Mouse (Mus musculus): ENCODE results near the gene Rab3gap2.
"Not testable (repeated sequence)": the region's sequence is repeated elsewhere in the genome, so short reads cannot be mapped to it uniquely, and the experiment has no call there.

Rab3gap2 gene

DNA sequence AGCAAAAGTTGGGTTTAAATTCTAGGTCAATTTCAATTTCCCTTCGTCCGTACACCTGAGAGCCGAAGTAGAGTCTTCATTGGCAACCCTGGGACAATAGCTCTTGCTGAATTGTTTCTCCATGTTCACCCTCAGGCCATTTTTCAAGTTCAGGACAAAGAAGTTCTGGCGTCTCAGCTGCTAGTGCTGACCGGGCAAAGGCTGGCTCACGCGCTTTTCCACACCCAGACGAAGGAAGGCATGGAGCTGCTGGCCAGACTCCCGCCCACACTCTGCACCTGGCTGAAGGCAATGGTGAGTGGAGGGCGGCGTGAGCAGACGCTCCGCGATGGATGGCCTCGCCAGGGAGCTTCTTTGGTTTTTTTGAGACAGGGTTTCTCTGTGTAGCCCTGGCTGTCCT lies 79.3 kb downstream of the Rab3gap2 start:
- DNase-seq, result no peak

DNA sequence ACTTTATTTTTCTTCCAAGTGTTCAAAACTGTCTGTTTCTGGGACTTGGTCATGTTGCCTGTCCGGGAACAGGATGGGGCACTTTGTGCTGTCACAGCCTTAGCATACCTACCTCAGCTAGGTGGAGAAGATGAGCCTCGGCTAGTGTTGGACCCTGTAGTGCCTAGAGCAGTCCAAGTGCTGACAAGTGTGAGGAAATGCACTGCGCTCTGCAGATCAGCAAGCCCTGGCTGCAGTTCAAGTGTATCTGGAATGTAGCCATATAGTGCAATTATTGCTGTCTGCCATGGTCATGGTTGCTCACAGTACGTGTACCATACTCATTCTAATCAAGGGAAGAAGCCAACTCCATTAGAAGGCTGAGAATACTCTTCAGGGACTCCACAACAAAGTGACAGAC lies 80.8 kb downstream of the Rab3gap2 start:
- DNase-seq, result peak; percentile 32

DNA sequence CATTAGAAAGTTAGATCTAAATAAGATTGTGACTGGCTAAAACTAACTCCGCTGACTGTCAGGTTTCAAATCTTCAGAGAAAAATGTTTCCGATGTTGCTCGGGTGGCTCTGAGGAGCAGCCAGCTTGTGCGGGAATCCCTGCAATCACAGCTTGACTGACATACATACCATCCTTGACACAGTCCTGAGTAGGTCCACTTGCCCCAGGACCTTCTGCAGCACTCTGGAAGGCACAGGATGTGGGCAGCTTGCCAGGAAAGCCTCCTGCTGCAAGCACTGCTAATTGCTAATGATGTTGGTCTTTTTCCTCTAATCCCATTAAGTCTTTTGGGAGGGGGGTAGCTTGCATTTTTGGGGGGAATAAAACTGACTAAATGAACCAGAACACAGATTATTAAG lies 81.3 kb downstream of the Rab3gap2 start:
- peak; percentile 28 for DNase-seq

- no peak for DNase-seq
Measured at GRCm38 (mm10) chr1:185287066-185287465, 83.1 kb downstream of the Rab3gap2 start.

DNA sequence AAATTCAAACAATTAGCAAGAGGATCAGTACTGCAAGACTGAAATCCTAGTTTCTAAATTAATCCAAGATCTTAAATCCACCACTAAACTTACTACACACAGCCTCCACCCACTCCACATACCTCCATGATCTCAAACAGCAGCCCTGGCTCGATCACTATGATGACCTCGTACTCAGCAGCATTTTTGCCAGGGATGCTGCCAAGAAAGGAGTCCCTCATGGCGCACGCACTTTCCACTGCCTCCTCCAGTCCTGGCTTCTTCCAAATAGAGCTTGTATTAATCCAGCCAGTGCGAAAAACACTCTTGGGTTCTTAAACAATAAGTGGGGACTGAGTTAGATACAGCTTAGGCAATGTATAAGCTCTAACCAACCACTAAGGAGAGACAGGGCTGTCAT lies 85.3 kb downstream of the Rab3gap2 start:
- DNase-seq, result no peak

DNA sequence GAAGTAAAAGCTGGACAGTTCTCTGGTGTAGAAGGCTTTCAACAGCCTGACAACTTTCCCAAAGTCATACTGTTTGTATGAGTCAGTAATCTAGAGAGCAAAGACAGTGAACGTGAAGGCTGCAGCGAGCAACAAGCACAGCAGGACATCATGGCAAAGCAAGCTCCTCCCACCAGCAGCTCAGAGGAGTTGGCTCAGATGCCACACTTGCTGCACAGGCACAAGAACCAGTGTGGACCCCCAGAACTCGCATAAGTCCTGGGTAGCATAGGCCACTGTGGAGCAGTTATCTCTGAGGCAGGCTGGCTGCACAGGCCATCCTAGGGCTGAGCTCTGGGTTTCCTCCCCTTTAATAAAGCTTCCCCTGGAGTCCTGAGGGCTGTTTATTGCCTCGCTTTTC lies 87.4 kb downstream of the Rab3gap2 start:
- no peak for DNase-seq

DNA sequence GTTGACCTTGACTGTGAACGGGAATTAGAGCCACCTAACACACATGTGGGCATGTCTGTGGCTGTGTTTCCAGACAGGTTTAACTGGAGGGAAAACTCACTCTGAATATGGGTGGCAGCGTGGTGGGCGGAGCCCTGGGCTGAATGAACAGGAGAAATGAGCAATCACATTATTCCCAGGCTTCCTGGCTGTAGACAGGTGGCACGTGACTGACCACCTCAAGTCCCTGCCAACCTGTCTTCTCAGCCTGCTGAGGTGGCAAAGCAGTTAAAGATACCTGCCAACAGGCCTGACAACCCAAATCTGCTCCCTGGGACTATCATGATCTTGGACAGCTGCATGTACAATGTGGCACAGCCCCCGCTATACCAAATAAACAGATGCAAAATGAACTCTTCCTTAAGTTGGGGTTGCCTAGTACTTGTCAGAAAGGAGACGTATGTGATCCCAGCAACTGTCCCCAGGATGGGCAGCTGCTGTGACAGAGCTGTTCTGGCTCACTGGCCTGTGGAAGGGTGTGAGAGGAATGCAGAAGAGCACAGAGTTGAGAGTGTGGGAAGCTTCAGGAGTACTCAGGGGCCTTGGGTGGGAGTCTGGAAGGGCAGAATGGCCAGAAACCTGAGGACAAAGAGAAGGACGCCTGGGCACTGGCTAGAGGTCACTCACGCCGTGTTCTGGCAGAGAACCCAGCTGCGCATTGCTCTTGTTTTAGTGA lies 88.9 kb downstream of the Rab3gap2 start:
- no peak for DNase-seq

DNA sequence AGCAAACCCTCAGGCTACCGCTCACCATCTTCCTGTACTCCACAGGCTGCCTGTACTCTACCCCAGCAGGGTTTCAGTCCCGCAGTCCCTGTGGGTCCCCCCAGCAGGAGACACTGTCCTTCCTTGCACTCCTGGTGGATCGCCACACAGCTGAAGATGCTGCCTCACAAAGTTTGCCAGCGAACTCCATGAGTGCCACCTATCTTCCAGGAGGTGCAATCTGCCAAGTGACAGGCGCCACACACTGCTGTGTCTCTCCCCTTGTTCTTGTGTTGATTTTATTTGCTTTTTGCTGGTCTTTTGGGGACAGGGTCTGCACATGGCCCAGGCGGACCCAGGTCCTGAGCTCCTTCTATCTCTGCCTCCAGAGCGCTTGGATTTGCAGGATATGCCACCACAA lies 92.9 kb downstream of the Rab3gap2 start:
- DNase-seq, result no peak

GRCm38 (mm10) chr1:185298496-185298895 lies 94.6 kb downstream of the Rab3gap2 start:
- DNase-seq, result no peak

DNA sequence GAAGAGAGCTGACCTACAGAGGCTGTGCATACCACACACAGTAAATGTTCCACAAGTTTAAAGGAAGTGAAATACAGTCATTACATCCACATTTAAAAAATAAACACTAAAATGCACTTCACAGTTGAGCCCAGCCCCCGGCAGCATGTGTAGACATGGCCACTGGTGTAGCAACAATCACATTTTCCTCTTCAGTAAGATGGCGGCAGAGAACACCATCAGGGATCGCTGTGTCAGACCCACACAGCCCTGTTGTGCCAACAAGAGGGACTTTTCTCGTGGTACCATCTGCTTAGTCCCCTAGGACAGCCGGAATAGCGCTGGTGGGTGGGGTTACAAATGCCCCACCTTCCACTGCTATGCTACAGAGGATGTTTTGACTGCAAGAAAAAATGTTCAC lies 98.9 kb downstream of the Rab3gap2 start:
- DNase-seq, result no peak

DNA sequence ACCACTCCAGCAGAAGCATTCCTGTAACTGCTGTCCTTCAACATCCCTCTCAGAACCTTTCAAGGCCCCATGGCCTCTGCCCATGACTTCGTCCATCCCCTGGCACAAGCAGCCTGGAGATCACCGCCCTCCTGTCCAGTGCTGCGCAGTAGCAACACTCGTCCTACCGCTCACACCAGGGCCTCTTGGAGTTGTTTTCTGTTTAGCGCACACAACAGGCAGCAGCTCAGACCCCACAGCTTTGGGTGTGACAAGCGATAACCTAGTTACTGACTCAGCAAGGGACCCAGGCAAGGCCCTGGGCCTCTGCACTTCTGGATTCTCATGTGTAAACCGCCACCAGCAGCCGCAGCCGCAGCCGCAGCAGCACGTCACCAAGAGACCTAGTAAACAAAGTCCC lies 102.9 kb downstream of the Rab3gap2 start:
- no peak for DNase-seq

GRCm38 (mm10) chr1:185307645-185308044 lies 103.7 kb downstream of the Rab3gap2 start:
- no peak for DNase-seq

- no peak for DNase-seq
Measured at GRCm38 (mm10) chr1:185308334-185308733, 104.4 kb downstream of the Rab3gap2 start.

DNA sequence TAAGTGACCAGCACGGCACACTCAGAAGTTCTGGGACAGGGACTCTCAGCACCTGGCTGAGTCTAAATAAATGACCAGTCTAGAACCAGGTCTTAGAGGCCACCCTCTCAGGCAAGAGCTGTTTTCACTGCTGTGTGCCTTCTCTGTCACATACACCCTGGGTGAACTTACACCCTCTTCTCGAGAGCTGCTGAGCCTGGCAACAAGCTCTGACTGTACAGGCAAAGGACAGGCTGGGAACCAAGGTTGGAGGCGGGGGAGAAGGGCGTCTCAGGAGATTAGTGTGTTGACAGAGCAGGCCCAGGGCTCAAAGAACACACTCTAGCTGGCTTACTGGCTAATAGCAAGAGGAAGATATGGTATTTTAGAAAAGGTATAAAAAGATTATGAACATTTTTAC lies 105.0 kb downstream of the Rab3gap2 start:
- DNase-seq, result no peak

- DNase-seq, result no peak
Measured at GRCm38 (mm10) chr1:185311949-185312348, 108.0 kb downstream of the Rab3gap2 start.

GRCm38 (mm10) chr1:185314546-185314945 lies 110.6 kb downstream of the Rab3gap2 start:
- DNase-seq, result no peak

DNA sequence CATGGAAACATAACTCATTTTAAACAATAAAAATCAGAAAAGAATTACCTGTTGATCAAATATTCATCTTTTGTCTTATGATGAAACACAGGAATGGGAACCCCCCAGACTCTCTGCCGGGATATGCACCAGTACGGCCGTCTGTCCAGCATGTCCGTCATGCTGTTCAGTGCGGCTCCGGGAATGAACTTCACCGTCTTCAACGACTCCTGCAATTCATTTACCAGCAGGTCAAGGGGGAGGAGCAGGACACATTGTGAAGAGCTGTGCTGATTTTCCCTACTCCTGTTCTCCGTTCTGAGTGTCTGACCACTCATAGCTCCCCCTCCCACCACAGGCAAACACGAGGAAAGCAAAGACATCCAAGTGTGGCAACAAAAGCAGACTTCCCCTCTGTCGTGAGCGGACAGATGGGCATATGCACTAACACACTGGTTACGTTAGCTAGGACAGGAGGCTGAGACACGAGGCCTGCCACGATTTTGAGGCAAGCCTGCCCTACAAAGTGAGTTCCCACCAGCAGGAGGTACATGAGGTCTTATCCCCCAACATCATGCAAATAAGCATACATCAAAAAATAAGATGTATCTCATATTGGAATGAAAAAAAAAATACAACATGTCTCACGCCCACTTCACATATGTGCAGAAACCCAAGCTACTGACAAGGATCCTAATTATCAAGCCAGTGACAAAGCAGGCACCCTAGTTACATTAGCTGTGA lies 112.1 kb downstream of the Rab3gap2 start:
- peak; percentile 81 for DNase-seq

DNA sequence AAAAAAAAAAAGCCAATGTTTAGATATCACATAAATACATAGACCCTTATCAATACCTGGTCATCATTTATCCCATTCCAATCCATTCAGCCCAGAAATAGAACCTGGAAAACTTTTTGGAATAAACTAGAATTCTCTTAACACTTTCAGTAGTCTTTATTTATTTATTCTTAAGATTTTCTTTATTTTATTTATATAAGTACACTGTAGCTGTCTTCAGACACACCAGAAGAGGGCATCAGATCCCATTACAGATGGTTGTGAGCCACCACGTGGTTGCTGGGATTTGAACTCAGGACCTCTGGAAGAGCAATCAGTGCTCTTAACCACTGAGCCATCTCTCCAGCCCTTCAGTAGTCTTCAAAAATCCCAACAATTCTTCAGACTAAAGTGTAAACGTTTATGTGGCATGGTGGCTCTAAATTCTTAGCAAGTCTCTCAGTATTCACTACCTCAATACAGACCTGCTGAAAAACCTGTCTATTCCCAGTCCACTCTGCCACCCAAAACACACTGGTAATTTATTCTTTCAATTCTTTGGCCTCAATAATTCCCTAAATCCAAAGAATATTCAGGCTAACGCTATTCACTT lies 123.9 kb downstream of the Rab3gap2 start:
- DNase-seq, result not testable (repeated sequence)

DNA sequence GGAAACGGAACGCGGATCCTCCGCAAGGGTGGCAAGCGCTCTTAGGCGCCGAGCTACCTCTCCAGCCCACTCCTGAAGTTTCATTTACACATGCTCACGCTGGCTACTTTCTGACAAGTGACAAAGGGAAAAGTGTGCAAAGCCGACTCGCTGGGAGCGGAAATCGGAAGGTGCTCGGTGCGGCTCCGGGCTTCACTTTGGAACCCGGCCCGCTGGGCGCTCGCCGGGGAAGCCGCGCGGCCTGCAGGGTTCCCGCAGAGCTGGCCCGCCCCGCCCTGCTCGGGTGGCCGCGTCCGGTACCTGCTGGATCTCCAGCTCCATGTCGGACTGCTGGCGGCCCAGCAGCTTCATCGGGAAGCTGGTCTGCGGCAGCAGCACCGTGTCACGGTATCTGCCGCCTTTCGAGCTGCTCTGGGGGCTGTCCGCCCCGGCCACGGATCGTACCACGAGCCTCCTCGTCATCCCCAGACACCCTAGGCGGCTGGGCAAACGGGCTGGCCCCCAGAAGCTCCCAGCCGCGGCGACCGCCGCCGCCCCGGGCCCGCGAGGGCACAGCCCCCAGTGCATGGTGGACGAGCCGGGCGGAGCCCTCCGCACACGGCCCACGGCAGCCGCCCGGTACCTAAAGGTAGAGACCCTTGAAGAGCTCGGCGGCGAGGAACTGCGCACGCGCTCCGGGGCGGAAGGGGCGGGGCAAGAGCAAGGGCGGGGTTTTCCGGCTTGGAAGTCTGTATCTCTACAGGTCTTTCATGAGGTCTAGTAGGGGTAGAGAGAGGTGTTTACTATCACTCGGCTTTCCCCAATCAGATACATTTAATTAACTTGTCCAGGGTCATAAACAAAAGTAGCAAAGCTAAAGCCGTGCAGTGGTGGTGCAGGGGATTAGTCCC lies 125.0 kb downstream of the Rab3gap2 start, which contains the start of gene Iars2:
Gene Iars2 (minus strand): TSS at position 676 of the 890 bp plus-strand sequence.
- peak; percentile 86 for DNase-seq

GRCm38 (mm10) chr1:185329851-185330250 lies 125.9 kb downstream of the Rab3gap2 start:
- DNase-seq, result no peak

DNA sequence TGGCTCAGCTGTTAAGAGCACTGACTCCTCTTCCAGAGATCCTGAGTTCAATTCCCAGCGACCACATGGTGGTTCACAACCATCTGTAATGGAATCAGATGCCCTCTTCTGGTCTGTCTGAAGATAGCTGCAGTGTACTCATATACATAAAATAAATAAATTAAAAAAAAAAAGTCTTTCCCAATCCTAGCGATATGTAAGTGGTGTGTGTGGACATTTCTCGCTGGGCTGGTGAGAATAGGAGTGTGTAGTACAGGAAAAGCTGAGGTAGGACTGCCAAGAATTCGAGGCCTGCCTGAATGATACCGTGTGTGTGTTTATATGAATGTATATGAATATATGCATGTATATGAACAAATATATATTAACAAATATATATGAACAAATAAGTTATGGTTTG lies 127.4 kb downstream of the Rab3gap2 start:
- no peak for DNase-seq

DNA sequence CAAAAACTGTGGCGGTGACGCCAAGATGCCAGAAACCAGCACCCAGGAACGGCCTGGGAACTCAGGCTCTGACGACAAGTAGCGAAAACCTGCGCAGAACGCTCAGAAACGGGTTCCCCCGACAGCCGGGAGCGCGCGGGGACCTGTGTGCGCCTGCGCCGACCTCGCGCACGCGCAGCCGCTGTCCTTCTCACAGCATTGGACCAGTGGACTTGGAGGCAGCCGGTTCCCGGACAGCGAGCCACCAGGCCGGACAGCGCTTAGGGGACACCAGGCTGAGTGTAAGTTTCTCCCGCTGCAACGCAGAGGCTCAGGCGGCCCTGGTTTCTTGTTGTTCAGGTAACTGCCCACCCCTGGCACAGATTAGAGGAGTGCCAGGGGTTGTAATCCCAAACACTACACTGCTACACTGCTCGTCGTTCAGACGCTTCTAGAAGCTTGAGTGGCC lies 128.1 kb downstream of the Rab3gap2 start, which contains the start of gene Bpnt1:
Gene Bpnt1 (plus strand): TSS at position 167 of the 448 bp plus-strand sequence.
- peak; percentile 89 for DNase-seq

DNA sequence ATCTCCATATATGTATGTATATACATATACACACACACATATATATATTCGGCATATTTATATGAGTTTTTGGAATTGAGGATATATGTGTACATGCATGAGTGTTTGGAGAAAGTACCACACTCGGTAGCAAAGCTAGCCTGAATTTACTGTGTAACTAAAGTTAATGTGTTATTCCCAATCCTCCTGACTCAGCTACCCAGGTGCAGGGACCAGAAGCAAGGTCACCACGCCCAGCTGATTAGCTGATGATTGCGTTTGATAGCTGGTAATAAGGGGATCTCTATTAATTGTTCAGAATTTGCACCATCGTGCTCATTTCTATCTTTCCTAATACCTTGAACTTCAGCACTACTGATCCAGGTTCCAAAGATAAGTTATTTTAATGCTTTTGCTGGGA lies 129.7 kb downstream of the Rab3gap2 start:
- no peak for DNase-seq
